Mouse (Mus musculus): ENCODE results near the gene Scnn1a. TPM values are rescaled to one million over a fixed set of nuclear protein-coding genes. Genes with fewer than 3 reads are reported as not detected.

The Scnn1a gene
- 3.4 and 4.3 TPM in 2 replicates for polyA plus RNA-seq (2021; fragmentation: Nextera tagmentation)
- long read RNA-seq, experiment 1, result 0 reads
- long read RNA-seq, experiment 2, result 0 reads

DNA sequence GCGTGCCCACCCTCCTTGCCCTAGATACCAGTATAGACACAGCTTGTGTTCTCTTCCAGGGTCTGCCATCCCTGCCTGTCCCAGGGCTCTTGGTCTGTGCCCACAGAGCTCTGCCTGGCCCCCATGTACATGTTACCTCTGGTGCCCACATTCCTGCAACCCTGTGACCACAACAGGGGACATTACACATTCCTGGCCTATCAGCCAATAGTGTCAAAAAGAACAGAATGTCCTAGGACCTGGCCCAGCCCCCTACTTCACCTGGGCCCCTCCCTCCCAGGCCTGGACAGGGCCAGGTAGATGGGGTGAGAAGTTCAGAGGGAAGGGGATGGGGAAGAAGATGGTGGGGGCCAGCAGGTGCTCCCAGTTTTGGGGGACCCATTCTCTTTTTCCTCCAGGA, at the start of gene Scnn1a:
Gene Scnn1a, plus strand, starts transcription at position 337 of the 400 bp plus-strand sequence.

DNA sequence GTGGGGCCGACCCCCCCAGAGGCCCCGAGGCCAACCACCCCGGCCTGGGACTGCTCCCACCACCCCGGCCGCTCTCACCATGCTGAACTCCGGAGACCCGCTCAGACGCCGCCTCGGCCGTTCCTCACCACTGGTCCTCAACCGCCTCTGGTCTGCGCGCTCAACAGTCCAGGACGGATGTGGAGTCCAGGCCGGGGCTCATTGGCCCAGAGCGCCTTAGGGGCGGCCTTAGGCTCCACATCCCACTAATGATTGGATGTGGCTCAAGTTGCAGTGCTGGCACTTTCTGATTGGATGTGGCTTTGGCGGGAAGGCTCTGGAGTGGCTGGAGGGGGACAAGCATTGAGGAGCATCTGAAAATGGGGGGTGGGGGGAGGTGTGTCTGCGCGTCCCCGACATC, 34.6 kb upstream of the Scnn1a start, which contains the start of gene Tuba3a:
Gene Tuba3a, minus strand, starts transcription at position 153 of the 400 bp plus-strand sequence.

GRCm38 (mm10) chr6:125313546-125314230, 6.8 kb upstream of the Scnn1a start, which contains the start of gene Ltbr:
TSS of gene Ltbr (minus strand) at chr6:125313885.

GRCm38 (mm10) chr6:125348721-125349574, 28.5 kb downstream of the Scnn1a start, which contains the start of gene Tnfrsf1a:
TSS of gene Tnfrsf1a (plus strand) at chr6:125349362.

GRCm38 (mm10) chr6:125380372-125381360, 60.2 kb downstream of the Scnn1a start, which contains the start of gene Plekhg6:
TSS of gene Plekhg6 (minus strand) at chr6:125380793.

Other genes with a start within 250 kb of the Scnn1a start
- gene Chd4, start 224.7 kb upstream of the Scnn1a start, polyA plus RNA-seq (2021; fragmentation: Nextera tagmentation), result 62.8 and 65.4 TPM in 2 replicates
- gene Nop2, start 188.8 kb upstream of the Scnn1a start, polyA plus RNA-seq (2021; fragmentation: Nextera tagmentation), result 18.4 and 19.1 TPM in 2 replicates
- gene Iffo1, start 175.4 kb upstream of the Scnn1a start, polyA plus RNA-seq (2021; fragmentation: Nextera tagmentation), result 19.3 and 22.8 TPM in 2 replicates
- gene Gapdh, start 154.2 kb upstream of the Scnn1a start, polyA plus RNA-seq (2021; fragmentation: Nextera tagmentation), result 2,583 and 3,039 TPM in 2 replicates
- gene Ncapd2, start 129.0 kb upstream of the Scnn1a start, polyA plus RNA-seq (2021; fragmentation: Nextera tagmentation), result 2.8 and 3.0 TPM in 2 replicates
- 131 and 135 TPM in 2 replicates for gene Mrpl51, start 128.9 kb upstream of the Scnn1a start, polyA plus RNA-seq (2021; fragmentation: Nextera tagmentation)
- gene Vamp1, start 105.1 kb upstream of the Scnn1a start, polyA plus RNA-seq (2021; fragmentation: Nextera tagmentation), result 30.9 and 31.2 TPM in 2 replicates
- gene Tapbpl, start 88.8 kb upstream of the Scnn1a start, polyA plus RNA-seq (2021; fragmentation: Nextera tagmentation), result 5.3 and 6.1 TPM in 2 replicates
- 0.38 and 0.43 TPM in 2 replicates for gene Cd27, start 83.6 kb upstream of the Scnn1a start, polyA plus RNA-seq (2021; fragmentation: Nextera tagmentation)
- 0.09 and 0.15 TPM in 2 replicates for gene Tuba3a, start 34.6 kb upstream of the Scnn1a start, polyA plus RNA-seq (2021; fragmentation: Nextera tagmentation)
- gene Ltbr, start 6.8 kb upstream of the Scnn1a start, polyA plus RNA-seq (2021; fragmentation: Nextera tagmentation), result 5.4 and 6.4 TPM in 2 replicates
- 7.2 and 7.7 TPM in 2 replicates for gene Tnfrsf1a, start 28.7 kb downstream of the Scnn1a start, polyA plus RNA-seq (2021; fragmentation: Nextera tagmentation)
- 0.04 and 0.11 TPM in 2 replicates for gene Plekhg6, start 60.1 kb downstream of the Scnn1a start, polyA plus RNA-seq (2021; fragmentation: Nextera tagmentation)
- 164 and 192 TPM in 2 replicates for gene Cd9, start 174.1 kb downstream of the Scnn1a start, polyA plus RNA-seq (2021; fragmentation: Nextera tagmentation)
- gene Vwf, start 226.1 kb downstream of the Scnn1a start, polyA plus RNA-seq (2021; fragmentation: Nextera tagmentation), result 3.6 and 5.3 TPM in 2 replicates

Data from layer of hippocampus, adult 6 months (tissue).